Mouse (Mus musculus) small intestine, adult 2 months (tissue): ENCODE results near the gene Kcnj15.

ENCODE experiments used
- CTCF ChIP-seq: fragments of 200-500 bp; IDR thresholded peaks from 2 replicates; pipeline ENCODE4 v1.5.1; 2012; ENCODE audit warnings: low read depth, mild to moderate bottlenecking, control low read depth, inconsistent platforms, low read length, moderate library complexity, mixed read lengths; ENCODE audit not compliant: insufficient replicate concordance, insufficient read length; ENCODE audit errors: extremely low read depth
- POLR2A ChIP-seq: fragments of 200-500 bp; IDR thresholded peaks from 2 replicates; pipeline ENCODE4 v1.6.1; 2012; ENCODE audit warnings: low read depth, mild to moderate bottlenecking, control low read depth, inconsistent platforms, low read length, moderate library complexity

- TF ChIP-seq CTCF (no peak), POLR2A (no peak)
Measured at GRCm38 (mm10) chr16:95240688-95241087, 16.7 kb upstream of the Kcnj15 start.
